Mouse (Mus musculus) ovary, adult 2 months (tissue): Measurements from ENCODE around the gene Ahcyl1. TPM values are rescaled to one million over a fixed set of nuclear protein-coding genes. Genes with fewer than 3 reads are reported as not detected.

Experiments
- polyA plus RNA-seq: library from polyadenylated mRNA; depleted of rRNA; stranded (reverse); fragments of >200 nt; gene quantifications from 2 replicates; pipeline ENCODE4 v1.2.3, GENCODE M21; 2012; rRNA removed

The Ahcyl1 gene
- 57.1 and 61.5 TPM in 2 replicates for polyA plus RNA-seq

DNA sequence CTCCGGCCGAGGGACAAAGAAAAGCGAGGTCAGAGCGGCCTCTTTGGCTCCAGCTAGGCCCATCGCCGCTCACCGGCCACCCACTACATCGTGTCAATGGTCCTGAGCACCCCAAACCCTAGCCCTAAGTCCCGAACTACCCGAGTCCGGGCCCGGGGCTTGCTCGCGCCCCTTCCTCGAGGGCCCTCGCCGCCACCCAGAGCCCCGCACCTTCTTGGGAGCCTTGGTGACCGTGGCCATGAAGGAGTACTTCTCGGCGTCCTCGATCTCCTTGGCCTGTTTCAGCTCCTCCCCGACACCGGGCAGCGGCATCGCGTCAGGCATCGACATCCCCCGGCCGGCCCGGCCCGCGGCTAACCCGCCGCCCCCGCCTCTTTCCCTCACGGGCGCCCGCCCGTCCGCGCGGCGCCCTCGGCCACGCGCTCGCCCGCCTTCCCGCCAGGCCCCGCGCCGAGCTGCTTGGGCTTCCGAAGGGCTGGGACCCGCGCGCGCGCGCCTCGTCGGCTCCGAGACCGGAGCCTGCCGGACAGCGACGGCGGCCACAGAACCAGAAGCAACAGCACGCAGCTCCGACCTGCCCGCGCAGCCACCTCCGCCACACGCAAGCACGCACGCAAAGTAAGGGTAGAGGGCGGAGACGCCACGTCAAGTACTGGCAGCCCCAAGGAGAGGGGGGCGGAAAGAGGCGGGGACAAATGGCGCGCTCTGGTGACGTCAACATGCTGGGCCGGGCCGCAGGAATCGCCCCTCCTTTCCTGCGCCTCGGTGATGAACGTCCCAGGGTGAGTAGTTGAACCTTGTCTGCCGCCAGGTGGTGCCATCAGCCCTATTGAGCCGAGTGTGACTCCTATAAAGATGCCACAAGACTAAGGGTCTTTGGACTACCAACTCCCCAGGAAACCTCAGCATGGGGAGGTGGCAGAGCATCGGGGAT lies at the start of gene Ahcyl1:
Gene Ahcyl1 (minus strand): TSS at position 613 of the 934 bp plus-strand sequence.

DNA sequence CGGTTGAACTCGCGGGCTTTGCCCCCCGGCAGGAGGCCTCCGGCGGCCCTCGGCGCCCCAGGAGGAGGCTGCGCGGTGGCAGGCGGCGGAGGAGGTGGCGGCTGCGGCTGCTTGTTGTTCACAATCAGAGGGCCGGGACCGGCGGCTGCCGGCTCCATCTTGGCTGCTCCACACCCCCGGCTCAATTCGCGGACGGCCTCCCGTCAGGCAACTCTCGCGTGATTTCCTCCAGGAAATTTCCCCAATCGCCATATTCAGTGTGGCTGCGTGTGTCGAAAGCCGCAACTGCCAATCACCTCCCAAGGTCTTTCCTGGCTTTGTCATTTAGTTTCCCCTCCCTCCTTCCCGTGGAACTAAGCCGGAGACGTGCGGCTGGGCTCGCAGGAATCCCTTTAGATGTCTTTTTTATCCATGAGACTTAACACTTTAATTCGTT lies 64.8 kb downstream of the Ahcyl1 start, which contains the start of gene Strip1:
Gene Strip1 (minus strand): TSS at position 172 of the 436 bp plus-strand sequence.

GRCm38 (mm10) chr3:107630682-107631522 lies 65.5 kb downstream of the Ahcyl1 start, which contains the start of gene Gm10961:
Gene Gm10961 (plus strand): TSS chr3:107631322.

Other genes with a start within 250 kb of the Ahcyl1 start
- gene Kcnc4, start 237.0 kb downstream of the Ahcyl1 start, polyA plus RNA-seq = 0.91 and 0.97 TPM in 2 replicates
- 5.6 and 7.4 TPM in 2 replicates for gene Slc6a17, start 178.5 kb downstream of the Ahcyl1 start, polyA plus RNA-seq
- gene Ubl4b, start 141.5 kb downstream of the Ahcyl1 start, polyA plus RNA-seq = not detected in 2 replicates
- 0.26 TPM in 1 of 2 replicates, not detected in the other for gene Alx3, start 101.5 kb downstream of the Ahcyl1 start, polyA plus RNA-seq
- not detected in 2 replicates for gene Gm10961, start 65.2 kb downstream of the Ahcyl1 start, polyA plus RNA-seq
- 67.1 and 68.5 TPM in 2 replicates for gene Strip1, start 64.9 kb downstream of the Ahcyl1 start, polyA plus RNA-seq
- gene Csf1, start 63.9 kb upstream of the Ahcyl1 start, polyA plus RNA-seq = 21.4 and 23.8 TPM in 2 replicates
- 0.50 and 0.61 TPM in 2 replicates for gene Eps8l3, start 180.7 kb upstream of the Ahcyl1 start, polyA plus RNA-seq
- 30.9 and 37.0 TPM in 2 replicates for gene Gstm5, start 199.3 kb upstream of the Ahcyl1 start, polyA plus RNA-seq
- 38.2 and 70.6 TPM in 2 replicates for gene Gstm7, start 235.3 kb upstream of the Ahcyl1 start, polyA plus RNA-seq
- 7.2 and 8.0 TPM in 2 replicates for gene Gstm6, start 247.2 kb upstream of the Ahcyl1 start, polyA plus RNA-seq